Mouse (Mus musculus): ENCODE results near the gene Cul3.
"Not testable (repeated sequence)": the region's sequence is repeated elsewhere in the genome, so short reads cannot be mapped to it uniquely, and the experiment has no call there.

Gene Cul3

DNA sequence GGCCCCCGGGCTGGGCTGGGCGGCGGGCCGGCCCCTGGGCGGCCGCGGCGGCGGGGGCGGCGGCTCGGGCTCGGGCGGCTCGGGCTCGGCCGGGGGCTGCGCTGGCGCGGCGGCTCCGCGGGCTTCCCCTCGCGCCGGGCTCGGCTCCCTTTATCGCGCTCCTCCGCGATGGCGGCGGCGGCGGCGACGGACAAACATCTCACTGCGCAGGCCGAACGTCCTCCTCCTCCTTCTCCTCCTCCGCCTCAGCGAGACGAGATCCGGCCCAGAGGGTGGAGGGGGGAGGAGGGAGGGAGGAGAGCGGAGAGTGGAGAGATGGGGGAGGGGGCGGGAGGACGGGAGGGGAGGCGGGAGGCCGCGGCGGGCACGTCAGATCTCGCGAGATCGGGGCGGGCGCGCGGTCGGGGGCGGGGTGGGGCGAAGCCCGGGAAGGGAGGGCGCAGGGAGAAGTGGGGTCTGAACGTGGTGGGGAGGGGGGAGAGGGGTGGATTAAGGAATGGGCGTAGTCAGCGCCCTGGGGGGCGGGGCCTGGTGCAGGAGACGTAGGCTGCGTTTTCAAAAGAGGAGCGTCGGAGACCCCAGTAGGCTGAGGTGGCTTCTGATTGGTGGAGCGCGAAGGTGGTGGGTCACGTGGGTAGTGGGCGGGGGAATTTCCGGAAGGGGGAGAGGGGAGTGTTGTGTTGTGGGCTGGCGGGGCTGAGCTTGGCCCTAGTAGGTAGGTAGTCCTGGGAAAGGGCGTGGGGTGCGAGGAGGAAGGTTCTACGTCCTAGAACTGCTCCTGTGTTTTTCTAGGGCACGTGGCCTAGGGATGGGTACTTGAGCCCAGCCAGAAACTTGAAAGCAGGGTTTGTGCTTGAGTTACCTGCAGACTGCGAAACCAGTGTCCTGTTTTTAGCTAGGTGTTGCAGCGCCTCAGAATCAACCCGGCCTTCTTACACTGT is at the start of gene Cul3:
Gene Cul3, minus strand, starts transcription at position 45 of the 941 bp plus-strand sequence.
- peak; percentile 94 for DNase-seq

DNA sequence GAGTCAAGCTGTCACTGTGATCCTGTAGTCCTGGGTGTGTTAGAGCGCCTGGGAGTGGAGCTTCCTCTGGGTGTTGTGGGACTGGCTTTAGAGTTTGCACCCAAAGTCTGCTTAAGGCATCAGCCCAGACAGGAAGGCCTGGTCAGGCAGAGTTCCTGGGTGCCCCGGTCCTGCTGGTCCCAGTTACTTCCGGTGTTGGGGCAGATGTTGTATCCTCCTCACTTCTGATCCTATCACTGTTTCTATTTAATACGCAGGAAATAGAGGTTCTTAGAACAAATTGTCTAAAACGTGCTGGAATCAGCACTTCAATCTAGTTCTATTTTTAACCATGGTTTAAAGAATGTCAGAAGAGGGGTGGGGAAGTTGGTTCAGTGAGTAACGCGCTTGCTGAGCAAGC is 49.2 kb upstream of the Cul3 start:
- no peak for DNase-seq

DNA sequence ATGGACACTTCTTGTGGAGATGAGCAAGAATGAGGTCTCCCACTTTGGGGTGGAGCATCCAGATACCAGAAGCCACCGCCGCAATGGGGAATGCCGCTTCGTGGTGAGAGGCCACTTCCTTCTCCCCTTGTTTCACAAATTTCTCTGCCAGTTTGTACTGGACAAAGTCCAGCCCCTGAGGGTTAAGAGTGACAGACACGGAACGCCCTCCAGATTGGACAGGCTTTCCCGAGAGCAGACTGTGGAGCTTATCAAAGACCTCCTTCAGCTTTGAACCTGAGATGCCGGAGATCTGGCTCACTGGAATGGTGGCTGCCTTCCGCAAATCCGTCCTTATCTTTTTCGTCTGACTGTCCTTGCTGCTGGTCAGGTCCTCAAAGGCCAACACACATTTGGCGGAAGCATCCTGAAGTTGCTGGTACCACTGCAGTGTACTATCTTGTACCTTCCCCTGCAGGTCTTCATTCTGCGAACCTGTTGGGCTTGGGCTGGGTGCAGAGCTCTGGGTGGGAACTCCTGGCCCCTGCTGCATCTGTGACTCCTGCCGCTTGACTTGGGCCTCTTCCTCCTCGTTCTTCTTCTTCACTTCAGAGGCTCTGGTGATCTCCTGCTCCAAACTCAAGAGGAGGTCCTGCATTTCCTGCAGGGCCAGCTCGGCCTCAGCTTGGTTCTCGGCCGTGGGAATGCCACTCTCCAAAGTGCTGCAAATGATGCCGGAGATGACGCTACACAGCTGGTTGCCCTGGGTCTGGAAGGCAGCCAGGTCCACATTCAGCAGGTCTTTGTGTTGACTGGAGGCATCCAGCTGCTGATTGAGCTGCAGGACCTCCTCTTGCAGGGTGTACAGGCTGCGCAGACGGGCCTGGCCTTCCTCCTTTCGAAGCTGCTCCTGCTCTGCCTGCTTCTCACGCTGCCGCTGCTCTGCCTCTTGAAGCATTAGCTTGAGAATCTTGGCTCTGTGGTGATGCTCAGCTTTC is 43.6 kb upstream of the Cul3 start:
- no peak for DNase-seq

GRCm38 (mm10) chr1:80382928-80383327 is 42.6 kb upstream of the Cul3 start:
- no peak for DNase-seq

DNA sequence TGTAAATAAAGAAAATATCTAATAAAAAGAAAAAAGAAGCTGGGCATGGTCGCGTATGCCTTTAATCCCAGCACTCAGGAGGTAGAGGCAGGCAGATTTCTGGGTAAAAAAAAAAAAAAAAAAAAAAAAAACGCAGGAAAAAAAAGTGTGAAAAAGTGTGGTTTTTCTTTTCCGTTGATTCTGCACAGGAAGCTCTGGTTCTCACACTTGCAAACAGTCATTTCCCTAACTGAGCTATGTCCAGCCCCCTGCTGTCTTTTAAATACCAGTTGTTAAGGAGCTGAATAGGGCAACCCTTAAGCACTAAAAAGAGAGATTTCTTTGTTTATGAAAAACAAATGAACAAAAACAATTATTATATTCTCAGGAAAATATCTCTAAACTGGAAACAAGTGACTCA is 41.0 kb upstream of the Cul3 start:
- no peak for DNase-seq

DNA sequence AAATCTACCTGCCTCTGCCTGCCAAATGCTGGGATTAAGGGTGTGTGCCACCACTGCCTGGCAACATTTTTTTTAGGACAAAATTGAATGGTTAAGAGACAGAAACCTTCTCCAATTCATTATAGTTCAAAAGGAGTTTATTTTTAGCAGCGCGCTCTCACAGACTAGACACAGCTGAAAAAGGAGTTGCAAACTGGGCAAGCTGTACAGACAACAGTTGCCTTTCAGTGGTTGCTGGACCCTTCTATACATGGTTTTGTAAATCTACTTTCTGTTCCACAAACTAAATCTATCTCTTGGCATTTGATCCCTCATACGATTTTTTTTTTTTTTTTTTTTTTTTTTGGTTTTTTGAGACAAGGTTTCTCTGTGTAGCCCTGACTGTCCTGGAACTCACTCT is 31.7 kb upstream of the Cul3 start:
- DNase-seq, result no peak

DNA sequence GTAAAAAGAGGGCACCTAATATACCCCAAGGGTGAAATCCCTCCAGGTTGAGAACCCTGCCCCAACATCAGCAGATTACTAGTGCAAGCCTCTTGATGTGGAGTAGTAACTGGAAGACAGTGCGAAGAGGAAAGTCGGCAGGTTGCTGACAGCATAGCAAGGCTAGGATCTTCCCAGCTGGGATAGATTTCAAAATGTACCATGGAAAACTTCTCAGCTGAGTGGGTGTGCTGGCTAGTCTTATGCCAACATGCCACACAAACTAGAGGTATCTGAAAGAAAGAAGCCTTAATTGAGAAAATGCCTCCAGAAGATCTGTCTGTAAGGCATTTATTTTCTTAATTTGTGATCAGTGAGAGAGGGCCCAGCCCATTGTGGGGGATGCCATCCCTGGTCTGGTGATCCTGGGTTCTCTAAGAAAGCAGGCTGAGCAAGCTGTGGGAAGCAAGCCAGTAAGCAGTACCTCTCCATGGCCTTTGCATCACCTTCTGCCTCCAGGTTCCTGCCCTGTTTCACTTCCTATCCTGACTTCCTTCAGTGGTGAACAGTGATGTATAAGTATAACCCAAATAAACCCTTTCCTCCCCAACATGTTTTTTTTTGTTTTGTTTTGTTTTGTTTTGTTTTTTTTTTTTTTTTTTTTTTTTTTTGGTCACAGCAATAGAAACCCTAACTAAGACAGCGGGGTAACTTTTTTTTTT is 31.1 kb upstream of the Cul3 start:
- peak; percentile 44 for DNase-seq

DNA sequence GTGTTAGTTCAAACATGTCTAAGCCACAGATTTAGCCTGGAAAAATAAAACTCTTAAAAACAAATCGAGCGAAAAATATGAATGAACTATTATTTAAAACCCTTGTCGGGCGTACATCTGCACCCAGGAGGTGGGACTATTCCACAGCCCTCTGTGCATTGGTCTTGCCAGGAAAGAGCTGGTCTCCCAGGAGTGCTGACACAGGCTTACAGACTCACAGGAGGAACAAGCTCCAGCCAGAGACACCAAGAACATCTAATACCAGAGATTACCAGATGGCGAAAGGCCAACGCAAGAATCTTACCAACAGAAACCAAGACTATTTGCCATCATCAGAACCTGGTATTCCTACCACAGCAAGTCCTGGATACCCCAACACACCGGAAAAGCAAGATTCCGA is 23.2 kb upstream of the Cul3 start:
- no peak for DNase-seq

DNA sequence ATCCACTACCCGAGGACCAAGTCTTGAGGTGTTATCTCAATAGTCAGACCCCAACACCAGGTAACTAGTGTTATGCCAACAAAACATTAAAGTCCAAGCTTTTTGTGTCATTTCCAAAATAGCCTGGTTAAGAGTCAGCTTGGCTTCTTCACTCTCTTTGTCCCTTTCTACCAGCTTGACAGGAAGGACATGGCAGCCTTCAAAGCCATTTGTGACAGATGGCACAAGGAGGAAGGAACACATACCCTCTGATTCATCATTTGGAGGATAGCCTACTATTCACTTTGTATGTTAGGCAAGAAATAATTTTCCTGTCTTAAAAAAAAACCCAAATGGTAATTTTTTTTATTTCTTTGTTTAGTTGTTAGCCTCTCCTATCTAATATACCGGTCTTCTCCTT is 22.7 kb upstream of the Cul3 start:
- DNase-seq, result no peak

- no peak for DNase-seq
These were observed 22.1 kb upstream of the Cul3 start for GRCm38 (mm10) chr1:80362400-80362799.

GRCm38 (mm10) chr1:80361771-80362170 is 21.5 kb upstream of the Cul3 start:
- DNase-seq, result not testable (repeated sequence)

- no peak for DNase-seq
These were observed 19.8 kb upstream of the Cul3 start for GRCm38 (mm10) chr1:80360038-80360608.

- DNase-seq, result peak; percentile 73
These were observed 232 bp downstream of the Cul3 start for GRCm38 (mm10) chr1:80340061-80340435.

GRCm38 (mm10) chr1:80339425-80340021 is 757 bp downstream of the Cul3 start:
- no peak for DNase-seq

DNA sequence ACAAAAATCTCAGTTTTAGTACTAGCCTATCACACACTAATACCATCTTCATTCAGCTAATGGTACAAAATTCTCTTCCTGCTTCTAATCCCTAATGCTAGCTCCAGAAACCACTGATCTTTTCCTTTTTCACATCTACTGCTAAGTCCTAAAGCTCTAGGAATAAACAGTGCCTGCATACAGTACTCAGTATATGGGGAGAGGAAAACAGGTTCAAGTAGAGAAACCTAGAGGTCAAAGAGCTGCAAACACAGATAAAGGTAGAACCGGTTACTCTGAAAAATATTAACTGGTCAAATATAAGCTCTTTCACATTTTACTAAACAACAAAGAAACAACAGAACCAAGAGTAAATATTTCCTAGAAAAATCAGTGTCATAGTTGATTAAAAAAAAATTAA is 1.9 kb downstream of the Cul3 start:
- no peak for DNase-seq

DNA sequence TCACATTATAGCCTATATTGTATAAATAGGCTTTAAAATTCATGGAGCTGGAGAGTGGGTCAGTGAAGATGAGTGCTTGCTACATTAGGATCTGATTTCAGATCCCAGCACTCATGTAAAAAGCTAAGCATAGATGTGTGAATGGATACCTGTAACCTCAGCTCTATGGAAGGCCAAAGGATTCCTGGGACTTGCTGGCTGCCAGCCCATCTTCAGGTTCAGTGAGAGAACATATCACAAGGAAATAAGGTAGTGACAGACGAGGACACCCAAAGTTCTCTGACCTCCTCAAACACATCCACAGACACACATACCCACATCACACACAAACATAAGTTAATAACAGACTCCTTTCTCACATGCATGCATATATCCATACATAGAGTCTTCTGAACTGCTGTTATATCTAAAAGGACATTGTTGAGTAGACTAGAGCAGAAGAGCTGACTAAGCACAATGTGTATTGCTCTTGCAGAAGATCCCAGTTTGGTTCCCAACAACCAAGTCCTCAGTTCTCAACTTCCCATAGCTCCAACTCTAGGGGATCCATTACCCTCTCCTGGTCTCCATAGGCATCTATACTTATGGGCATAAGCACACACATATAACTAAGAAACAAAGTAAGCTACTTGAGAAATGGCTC is 4.4 kb downstream of the Cul3 start:
- no peak for DNase-seq

- no peak for DNase-seq
These were observed 5.2 kb downstream of the Cul3 start for GRCm38 (mm10) chr1:80335118-80335517.

- DNase-seq, result no peak
These were observed 9.3 kb downstream of the Cul3 start for GRCm38 (mm10) chr1:80330970-80331369.

- no peak for DNase-seq
These were observed 14.5 kb downstream of the Cul3 start for GRCm38 (mm10) chr1:80325761-80326160.

GRCm38 (mm10) chr1:80324370-80324769 is 15.9 kb downstream of the Cul3 start:
- DNase-seq, result no peak

- DNase-seq, result no peak
These were observed 24.7 kb downstream of the Cul3 start for GRCm38 (mm10) chr1:80315533-80316045.

All from right cerebral cortex, adult 18-20 months (tissue).